Mouse (Mus musculus) kidney, adult 18-20 months (tissue): ENCODE results near the gene Brsk2.

Source experiments
- DNase-seq: peaks from one replicate; pipeline ENCODE4 v3.0.0; 2021

The Brsk2 gene

DNA sequence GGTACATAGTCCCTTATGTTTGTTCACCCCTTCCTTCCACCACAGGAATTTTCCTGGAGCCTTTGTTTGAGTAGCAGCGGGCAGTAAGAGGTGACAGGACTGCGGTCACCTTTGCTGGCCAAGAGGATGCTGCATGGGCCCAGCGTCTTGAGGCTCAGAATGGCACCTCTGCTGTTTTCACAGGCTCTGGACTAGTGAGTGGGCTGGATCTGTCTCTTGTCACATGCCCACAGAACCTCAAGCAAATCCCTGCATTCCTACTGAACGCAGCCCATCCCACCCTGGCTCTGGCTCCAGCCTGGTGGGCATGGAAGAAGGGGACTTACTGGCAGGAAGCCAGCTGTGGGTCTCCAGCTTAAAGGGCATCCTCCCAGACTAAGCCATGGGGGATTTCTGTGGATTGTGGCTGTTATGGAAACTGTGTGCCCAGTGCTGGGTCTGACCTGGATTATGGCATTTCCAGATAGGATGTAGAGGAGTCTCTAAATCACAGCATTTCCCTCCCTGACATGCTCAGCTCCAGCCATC, 8.0 kb downstream of the Brsk2 start:
- no peak for DNase-seq

- no peak for DNase-seq
These were observed 8.7 kb downstream of the Brsk2 start for GRCm38 (mm10) chr7:141958211-141958610.

- DNase-seq: no peak
These were observed 9.6 kb downstream of the Brsk2 start for GRCm38 (mm10) chr7:141959133-141959532.

DNA sequence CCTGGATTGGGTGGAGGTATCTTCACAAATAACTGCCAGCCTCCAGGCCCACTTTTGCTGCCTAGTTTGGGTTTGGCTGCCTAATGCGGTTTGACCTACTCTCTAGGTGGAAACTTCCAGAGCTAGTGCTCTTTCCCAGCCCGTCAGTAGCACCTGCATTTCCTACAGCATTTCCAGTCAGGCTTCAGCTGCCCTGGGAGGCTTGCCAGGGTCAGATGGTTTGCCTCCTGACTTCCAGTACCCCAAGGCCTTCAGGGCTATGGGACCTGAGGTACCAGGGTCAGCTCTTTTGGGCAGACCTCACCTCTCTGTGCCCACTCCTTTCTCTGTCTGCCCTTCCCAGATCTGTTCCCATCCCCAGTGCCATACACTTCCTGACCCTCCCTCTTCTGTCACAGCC, 11.4 kb downstream of the Brsk2 start:
- no peak for DNase-seq

- DNase-seq: no peak
These were observed 11.9 kb downstream of the Brsk2 start for GRCm38 (mm10) chr7:141961491-141961890.

GRCm38 (mm10) chr7:141962521-141962920, 13.0 kb downstream of the Brsk2 start:
- DNase-seq: no peak

DNA sequence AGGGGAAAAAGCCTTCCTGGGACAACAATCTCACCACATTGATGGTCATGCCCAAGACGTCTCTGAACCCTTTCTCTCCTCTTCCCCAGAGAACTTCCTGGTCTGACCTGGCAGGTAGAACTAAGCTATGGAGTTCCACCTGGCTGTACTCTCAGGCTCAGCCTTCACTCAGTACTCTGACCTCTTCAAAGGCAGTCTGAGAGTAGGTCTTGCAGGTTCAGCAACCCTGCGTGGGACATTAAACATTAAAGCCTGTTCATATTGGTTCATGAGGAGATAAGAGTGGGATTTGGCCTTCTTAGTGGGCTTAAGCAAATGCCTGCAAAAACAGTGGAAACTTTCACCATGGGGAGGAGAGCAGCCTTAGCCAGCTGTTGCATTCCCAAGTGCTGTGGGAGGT, 16.7 kb downstream of the Brsk2 start:
- no peak for DNase-seq

DNA sequence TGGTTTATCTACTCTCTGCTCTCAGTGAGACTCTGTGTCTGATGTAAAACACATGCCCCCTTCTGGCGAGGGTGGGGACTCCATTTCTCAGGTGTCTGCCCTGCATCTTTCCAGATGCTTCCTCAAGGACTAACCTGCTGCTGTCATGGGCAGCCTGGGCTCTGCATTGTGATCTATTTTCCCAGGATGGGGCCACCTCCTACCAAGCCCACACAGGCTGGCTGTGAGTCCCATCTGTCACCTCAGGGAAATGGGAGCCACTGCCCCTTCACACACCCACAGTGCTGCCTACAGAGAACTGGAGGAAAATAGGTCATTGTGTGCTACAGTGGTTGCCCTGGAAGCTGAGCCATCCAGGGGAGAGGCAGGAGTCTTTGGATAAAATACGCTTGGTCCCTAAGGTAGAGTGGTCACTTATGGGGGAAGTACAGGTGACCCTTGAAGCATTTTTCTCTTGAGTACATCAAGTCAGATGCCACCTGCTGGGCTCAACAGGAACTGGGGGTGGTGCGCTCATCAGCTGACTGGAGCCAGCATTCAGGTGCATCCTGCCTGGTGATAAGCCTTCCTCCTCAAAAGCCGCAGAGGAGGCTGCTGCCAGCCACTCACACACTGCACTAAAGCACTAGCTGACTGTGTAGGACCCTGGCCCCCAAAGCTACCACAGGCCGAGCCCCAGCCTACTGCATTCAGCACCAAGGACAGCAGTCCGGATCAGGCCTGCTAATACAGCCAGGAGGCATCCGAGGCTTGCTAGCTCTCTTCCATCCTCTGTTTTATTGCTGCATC, 23.5 kb downstream of the Brsk2 start:
- no peak for DNase-seq

- DNase-seq: no peak
These were observed 28.5 kb downstream of the Brsk2 start for GRCm38 (mm10) chr7:141978003-141978402.

GRCm38 (mm10) chr7:141979247-141979646, 29.7 kb downstream of the Brsk2 start:
- no peak for DNase-seq

- no peak for DNase-seq
These were observed 31.7 kb downstream of the Brsk2 start for GRCm38 (mm10) chr7:141981237-141981636.

GRCm38 (mm10) chr7:141988314-141988806, 38.8 kb downstream of the Brsk2 start:
- peak; percentile 46 for DNase-seq

DNA sequence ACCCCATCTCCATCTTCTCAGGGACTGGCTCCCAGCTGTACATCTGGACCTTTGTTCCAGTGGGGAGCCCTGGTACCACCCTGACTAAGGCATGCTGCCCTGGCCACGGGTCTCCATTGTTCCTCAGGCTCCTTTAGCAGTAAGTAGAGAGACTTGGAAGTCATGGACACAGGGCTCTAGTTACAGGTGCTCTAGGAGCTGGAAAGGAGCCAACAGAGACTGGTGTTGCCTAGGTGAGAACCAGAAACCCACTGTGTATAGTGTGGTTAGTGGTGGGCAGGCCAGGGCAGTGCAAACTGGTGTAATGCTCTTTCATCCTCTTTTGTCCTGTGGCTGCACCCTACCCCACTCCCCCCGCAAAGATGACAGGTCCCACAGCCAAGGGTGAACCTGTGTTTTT, 41.6 kb downstream of the Brsk2 start:
- no peak for DNase-seq

DNA sequence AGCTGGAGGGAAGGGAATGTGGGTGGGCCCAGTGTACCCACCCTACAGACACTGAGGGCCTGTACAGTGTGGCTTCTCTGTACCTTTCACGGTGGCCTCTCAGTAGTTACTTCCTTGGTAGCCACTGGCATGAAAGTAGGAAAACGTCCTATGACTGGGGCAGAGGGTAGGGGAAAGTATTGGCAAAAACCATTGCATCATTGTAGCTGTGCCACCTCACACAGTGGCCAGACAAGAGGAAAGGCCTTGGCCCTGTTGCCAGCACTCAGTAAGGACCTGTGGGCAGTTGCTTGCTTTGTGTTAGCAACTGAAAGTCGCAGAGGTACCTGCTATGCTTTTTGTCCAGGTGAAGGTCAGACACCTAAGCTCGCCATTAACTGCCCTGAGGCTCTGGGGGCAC, 44.6 kb downstream of the Brsk2 start:
- DNase-seq: no peak

DNA sequence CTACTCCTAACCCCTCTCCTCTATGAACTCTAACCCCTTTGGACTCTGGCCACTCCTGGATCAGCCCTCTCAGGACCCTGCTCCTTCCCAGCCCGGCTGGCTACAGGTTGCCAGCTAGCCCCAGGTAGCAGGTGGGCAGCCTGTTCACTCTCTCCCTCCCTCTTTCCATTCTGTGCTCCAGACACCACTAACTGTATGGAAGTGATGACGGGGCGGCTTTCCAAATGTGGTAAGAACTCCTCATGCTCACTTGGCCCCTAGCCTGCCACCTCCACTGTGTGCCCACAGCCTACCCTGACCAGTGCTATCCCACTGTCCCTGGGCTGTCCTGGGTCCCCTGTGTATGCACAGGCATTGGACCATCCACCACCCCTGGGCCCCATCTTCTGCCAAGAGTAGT, 51.1 kb downstream of the Brsk2 start:
- DNase-seq: no peak

- DNase-seq: no peak
These were observed 52.2 kb downstream of the Brsk2 start for GRCm38 (mm10) chr7:142001597-142002340.

GRCm38 (mm10) chr7:142016562-142016961, 67.0 kb downstream of the Brsk2 start:
- peak; percentile 46 for DNase-seq

GRCm38 (mm10) chr7:142019699-142020098, 70.1 kb downstream of the Brsk2 start:
- no peak for DNase-seq

- DNase-seq: peak; percentile 26
These were observed 71.3 kb downstream of the Brsk2 start for GRCm38 (mm10) chr7:142020827-142021226.

DNA sequence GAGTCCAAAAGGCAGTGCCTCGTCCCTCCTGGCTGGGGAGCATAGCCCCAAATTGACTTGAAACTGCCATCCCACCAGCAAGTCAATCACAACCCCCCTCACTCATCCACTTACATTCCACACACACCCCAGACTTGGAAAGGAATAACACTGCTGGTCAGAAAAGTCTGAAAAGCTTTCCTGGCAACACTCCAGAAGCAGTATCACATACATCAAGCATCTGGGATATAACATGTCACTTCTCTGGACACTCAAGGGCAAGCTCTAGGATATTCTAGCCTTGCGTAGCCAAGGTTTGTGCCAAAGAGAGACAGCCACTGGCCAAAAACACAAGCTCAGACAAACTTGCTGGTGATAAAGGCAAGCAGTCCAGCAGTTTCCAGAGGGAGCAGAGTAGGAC, 75.6 kb downstream of the Brsk2 start:
- DNase-seq: no peak

DNA sequence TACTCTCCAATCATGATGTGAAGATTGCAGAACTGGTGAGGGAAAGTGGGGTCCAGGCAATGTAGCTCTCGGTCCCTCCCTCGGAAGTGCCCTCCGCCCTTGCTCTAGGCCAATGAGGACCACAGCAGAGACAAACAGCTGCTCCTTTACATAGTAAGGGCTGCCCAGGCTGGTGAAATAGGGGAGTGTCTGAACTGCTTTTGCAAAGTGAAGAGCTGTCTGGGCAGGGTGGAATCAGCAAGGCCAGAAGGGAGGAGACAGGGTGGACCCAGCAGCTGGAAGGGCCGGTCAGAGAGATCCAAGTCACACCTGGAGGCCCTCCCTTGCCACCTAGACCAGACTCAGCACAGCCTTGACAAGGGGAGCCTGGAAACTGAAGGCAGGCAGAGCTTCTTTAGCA, 76.4 kb downstream of the Brsk2 start:
- no peak for DNase-seq

GRCm38 (mm10) chr7:142030073-142030472, 80.5 kb downstream of the Brsk2 start:
- no peak for DNase-seq

DNA sequence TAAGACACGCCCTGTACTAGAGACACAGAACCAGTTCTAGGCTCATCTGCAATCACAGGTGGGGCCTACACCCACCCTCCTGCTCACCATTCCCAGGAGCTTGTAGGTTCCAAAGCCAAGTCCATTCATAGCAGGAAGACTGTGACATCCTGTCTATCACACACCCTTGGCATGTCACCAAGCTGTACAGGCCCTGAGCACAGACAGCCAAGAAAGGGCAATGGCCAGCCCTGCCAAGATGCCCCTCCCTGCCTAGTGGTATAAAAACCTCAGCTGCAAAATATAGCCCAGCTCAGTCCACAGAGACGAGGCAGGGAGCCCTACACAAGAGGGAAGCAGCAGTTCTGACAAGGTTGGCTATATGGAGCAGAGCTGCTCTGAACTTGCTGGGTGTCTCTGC, 84.6 kb downstream of the Brsk2 start:
- peak; percentile 45 for DNase-seq
